Mouse (Mus musculus): ENCODE data around the gene Maml2.

Gene Maml2

DNA sequence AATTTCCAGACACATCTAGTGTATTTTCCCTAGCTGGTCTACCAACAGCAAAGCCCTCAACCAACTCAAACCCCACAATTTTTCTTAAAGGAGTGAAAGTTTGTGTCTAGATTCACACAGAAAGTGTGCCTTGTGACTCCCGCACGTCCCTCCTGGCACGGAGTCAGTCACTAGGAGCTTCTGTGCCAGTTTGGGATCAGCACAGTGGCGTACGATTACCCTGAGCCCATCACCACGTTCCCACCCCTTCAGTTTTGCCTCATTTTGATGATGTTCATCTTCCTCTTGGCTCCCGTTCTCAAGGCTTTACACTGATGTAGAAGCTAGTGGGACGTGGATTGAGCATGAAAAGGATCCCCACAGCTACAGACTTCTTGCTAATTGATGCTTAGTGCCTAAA, 314.6 kb downstream of the Maml2 start:
- DNase-seq (ENCODE audit: low spot score in 2 of 2) = no peak

DNA sequence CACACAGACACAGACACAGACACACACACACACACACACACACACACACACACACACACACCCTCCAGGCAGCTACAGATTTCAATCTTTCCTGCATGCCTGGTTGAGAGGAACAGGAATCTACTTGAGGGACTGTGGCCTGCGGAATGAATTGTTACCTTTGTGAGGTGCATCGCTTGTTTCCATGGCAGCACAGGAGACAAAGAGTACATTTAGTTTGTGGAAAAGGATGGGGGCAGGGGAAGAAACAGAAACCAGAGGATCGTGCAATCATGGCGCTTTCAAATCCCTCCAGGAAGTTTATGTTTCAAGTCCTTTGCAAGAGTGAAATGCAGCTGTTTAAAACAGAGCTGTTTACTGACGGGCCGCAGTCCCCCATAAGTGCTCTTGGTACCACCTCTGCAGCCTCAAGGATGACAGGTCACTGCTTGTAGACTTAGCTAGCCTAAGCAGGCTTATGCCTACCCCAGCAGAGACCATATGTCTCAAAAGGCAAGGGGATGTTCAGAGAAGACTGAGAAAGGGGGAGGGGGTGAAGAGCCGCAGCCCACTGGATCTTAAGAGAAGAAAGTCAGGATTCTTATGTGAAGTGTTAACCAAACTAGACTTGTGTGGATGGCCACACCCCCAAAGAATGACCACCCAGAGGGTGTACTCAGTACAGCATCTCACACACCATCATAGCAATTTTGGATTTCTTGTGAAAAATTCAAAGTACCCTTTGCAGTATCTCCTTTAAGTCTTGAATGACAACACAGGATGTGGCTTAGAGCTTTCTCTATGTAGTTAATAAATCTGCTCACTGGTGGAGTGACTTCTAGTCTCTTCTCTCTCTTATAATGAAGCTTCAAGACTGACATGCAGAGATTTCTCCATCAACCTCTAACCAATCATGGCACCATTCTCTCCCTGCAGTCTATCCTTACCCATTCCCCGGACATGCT, 315.8 kb downstream of the Maml2 start:
- no peak for DNase-seq (ENCODE audit: low spot score in 2 of 2)

DNA sequence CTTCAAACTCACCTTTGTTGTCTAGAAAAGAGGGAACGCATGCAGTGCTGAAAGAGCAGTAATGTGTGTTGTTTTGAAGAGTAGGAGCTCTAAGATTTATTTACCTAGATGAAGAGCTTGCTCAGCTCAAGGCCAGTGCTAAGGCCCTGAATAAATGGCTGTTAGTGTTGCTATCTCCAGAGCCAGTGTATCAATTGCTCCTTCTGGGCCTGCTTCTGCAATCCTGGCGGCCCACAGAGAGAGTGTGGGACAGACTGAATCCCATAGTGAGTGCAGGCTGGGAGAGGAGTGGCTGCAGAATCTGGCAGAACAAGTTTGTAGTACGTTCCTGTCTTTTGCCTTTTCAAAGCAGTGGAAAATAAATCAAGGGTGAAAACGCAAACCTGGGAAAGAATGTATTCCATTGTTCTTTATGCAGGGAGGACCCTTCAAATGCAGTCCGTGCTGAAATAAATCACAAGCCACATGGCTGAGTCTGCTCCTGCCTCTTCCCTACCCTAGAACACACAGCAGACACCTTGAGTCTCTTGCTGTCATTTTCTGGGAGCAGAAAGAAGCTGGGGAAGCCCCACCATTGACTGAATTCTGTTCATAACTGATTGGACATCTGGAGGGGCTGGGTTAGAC, 318.7 kb downstream of the Maml2 start:
- no peak for DNase-seq (ENCODE audit: low spot score in 2 of 2)

DNA sequence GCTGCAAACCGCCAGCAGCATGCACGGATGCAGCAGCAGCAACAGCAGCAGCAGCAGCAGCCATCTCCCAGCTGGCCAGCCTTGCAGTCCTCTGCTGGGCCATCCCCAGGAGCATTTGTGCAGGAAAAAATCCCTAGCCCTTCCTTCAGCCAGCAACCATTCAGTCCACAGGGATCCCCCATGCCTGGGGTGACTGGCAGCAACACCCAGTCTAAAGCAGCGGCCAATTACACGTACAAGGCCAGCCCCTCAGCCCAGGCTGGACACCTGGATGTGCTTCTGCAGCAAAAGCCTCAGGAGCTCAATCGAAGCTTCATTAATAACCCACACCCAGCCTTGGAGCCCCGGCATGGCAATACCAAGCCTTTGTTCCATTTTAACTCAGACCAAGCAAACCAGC, 323.0 kb downstream of the Maml2 start:
- DNase-seq (ENCODE audit: low spot score in 2 of 2) = no peak

DNA sequence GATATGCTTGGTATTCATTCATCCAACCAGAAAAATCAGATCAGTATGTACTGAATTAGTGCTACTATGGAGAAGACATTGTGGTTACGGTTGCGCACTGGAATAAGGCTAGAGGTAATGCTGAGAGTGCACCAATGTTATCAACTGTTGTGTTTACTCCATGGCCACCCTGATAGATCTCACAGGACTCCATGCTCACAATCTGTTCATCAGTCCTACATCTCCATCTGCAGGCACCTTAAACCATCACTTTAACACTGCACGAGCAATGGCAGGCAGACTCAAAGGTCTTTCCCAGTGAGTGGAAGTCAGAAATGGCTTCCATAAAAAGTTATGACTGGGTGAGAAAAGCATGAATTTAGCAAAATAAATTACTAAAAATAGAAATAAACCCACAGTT, 324.2 kb downstream of the Maml2 start:
- DNase-seq (ENCODE audit: low spot score in 2 of 2) = no peak

DNA sequence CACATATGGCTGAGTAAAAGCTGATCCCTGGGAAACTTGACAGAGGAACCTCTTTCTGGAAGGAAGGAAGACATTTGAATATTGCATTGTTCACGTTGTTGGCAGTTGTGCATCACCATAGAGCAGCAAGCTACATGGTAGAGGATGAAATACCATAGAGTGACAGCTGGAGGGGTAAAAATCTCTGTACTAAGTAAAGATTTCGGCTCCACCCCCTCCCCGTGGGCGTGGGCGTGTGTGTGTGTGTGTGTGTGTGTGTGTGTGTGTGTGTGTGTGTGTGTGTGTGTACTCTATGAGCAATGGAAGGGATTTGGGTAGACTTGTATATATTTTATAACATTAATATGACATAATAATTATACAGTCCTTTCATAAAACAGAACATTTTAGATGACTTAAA, 324.7 kb downstream of the Maml2 start:
- DNase-seq (ENCODE audit: low spot score in 2 of 2) = no peak

DNA sequence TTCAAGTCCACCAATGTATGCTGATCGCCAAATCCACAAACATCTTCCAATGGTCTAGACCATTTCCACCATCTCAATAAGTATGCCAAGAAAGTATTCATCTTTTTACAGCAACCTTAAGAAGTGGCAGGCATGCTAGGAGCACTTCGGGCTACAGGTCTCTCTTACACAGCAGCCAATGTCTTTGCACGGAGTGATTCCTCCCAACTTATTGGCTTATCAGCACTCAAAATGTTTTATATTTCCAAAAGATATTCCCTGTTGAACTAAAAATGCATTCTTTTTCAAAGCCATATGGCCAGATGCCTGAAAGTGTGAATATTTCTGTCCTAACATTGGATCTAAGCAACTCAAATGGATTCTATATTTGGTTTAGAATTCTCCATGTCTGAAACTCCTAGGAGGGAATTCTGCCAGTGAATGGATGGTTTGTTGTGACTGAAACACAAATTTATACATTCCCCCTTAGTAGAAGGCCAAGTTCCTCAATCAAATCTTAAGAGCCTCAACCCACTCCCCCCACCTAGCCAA, 326.2 kb downstream of the Maml2 start:
- DNase-seq (ENCODE audit: low spot score in 2 of 2) = no peak

DNA sequence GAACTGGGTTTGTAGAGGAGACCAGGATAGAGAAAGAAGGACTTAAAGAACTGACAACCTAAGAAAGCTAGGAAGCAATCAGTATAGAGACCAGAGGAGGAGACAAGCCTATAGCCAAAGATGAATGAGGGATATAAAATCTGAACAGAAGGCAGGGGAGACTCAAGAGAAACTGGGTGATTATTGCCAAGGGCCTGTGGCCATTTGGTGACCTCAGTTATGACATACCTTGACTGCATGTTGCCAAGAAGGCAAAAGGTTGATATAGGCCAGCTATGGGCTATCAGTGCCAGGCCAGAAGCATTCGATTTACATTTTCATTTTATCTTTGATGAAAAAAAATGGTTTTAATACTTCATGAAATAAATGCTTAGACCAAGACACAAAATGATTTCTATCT, 327.0 kb downstream of the Maml2 start:
- no peak for DNase-seq (ENCODE audit: low spot score in 2 of 2)

DNA sequence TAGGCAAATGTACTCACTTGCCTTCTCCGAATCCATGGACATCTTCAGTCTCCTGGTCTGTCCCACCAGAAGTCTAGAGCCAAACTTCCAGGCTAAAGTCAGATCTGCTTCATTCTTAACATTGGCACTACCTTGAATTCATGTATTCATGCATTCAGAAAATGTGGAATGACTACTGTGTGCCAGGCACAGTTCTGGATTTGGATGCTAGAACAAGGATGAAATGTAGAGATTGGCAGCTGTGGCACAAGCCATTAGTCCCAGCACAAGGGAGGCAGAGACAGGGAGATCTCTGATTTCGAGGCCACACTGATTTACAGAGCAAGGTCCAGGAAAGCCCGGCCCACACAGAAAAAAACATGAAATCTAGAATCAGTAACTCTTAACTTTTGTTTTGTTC, 327.5 kb downstream of the Maml2 start:
- no peak for DNase-seq (ENCODE audit: low spot score in 2 of 2)

DNA sequence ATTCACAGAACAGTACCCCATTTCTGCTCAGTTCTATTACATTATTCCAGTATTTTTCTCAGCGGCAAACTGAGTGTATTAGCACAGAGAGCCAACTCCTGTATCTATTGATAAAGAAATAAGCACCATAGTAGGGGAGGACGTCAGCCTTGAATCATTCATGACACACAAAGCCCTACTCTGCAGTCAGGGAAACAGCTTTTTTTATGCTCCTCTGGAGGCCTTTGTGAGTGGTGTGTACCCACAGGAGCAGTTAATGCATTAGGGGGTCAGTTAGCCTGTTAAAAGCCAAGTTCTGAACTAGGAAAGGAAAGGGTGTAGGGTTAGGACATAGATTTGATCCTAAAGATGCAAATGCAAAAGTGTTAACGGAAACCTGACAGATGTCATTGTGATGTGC, 328.7 kb downstream of the Maml2 start:
- no peak for DNase-seq (ENCODE audit: low spot score in 2 of 2)

DNA sequence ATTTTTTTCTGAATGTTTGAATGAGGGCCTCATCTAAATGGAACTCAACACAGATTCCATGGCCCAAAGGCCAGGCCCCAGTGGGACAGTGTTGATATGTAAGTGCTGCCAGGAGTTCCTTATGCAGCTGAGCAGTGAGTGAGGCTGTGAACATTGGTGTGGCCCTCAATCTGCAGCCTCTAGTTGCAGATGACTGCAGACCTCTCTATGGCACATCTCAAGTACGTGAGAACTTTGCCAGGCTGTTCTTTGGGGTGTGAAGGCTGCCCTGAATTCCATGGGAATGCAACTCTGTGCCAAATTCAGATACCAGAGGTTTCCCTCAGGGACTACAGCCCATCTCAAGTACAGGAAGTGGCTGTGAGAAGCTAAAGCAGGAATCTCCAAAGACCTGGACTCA, 335.6 kb downstream of the Maml2 start:
- no peak for DNase-seq (ENCODE audit: low spot score in 2 of 2)

DNA sequence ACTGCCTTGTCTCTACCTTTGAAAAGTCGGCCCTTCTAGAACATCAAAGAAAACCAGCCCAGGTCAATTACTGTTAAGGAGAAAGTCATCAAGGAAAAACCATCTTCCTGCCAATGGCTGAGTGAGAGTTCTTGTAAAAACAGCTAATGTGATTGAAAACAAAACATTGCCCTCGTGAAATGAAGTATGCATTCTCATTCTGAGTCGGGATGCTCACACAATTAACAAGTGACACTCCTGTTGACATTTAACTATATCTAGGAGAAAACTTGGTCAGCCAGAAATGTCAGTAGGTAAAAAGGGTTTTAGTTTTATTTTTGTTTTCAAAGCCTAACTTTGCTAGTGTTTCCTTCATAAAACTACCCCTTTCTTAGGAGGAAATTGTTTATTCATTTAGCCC, 341.9 kb downstream of the Maml2 start:
- DNase-seq (ENCODE audit: low spot score in 2 of 2) = no peak

DNA sequence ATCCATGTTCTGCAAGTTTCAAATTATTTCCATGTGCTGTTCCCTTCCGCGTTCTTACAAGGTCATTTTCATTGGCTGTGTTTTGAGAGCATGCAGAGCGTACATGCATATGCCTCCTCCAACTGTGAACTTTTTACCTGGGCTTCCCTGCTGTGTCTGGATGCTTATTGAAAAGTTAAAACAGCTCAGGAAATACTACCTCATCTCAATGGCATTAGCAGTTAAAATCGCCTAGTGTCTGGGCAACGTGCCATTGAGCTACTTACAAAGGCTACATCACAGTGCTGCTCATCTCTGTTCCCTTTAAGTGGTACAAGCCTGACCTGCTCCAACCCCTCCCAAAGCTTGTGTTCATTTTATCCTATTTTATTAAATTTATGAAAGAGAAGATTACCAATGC, 347.4 kb downstream of the Maml2 start:
- no peak for DNase-seq (ENCODE audit: low spot score in 2 of 2)

DNA sequence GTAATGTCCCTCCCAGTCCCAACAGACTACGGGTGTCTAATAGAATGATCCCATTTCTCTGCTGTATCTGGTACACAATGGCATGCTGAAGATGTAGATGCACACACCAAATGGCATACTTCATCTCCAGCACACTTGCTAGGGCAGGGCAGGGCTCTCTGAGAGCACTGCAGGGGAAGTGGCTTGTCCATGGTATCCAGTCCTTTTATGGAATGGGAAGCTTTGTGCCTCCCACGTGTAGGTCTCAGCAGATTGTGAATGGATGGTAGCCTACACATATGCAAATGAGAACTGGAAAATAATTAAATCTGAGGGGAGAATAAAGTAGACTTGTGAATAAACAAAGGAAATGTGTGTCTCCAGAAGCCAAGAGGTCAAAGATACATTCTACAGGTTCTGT, 353.3 kb downstream of the Maml2 start:
- no peak for DNase-seq (ENCODE audit: low spot score in 2 of 2)

DNA sequence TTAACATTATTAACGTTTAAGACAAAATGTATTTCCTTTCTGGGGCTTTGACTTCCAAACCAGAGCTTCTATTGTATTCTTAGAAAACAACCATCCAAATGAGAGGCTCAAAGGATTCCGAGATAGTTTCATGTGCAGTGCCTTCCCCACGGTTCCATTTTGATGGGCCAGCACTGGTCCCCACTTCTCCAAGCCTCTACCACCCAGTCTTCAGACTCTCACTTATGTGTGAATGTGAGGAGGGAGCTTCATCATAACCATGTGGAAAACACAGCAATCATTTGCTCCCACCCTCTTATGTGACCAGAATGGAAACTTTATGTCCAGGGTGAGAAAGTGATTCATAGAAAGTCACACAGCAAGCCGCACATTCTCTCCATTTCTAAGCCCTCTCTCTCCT, 354.1 kb downstream of the Maml2 start:
- no peak for DNase-seq (ENCODE audit: low spot score in 2 of 2)

DNA sequence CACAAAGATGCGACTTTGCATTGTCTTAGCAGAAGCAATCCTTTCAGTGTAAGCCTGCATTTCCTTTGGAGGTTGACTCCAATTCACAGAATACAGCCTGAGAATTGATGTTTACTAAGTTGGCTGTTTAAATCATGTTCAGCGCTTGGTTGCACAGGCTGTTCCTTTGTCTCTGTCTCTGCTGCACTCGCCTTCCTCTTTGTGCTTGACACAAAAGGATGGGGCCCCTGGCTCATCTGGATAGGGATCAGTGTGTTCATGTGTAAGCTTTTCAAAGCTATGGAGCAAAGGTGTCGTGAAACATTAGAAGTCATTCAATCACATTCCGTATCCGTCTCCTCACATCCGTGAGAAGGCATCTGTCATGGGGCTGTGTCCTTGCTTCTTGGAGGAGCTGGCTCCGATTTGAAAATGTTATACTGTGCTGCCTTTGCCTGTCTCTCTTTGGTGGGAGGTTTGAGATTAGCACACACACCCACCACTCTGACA, 354.7 kb downstream of the Maml2 start:
- no peak for DNase-seq (ENCODE audit: low spot score in 2 of 2)

DNA sequence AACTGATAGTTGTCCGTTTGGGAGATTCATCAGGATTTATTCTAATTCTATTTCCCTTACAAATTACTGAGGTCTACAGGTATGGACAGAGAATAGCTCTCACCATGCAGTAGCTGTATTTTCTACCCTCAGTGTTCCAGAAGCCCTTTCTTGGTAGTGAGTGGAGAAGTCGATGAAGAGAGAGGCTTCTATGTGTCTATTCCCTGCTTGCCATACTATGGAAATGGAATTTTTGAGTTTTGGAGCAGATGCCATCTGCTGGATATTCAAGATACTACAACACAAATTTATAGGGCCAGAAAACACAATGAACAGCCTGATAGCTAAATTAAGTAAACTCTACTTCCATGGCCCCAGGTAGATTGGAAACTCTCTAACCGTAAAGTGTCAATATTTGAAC, 355.2 kb downstream of the Maml2 start:
- DNase-seq (ENCODE audit: low spot score in 2 of 2) = no peak

DNA sequence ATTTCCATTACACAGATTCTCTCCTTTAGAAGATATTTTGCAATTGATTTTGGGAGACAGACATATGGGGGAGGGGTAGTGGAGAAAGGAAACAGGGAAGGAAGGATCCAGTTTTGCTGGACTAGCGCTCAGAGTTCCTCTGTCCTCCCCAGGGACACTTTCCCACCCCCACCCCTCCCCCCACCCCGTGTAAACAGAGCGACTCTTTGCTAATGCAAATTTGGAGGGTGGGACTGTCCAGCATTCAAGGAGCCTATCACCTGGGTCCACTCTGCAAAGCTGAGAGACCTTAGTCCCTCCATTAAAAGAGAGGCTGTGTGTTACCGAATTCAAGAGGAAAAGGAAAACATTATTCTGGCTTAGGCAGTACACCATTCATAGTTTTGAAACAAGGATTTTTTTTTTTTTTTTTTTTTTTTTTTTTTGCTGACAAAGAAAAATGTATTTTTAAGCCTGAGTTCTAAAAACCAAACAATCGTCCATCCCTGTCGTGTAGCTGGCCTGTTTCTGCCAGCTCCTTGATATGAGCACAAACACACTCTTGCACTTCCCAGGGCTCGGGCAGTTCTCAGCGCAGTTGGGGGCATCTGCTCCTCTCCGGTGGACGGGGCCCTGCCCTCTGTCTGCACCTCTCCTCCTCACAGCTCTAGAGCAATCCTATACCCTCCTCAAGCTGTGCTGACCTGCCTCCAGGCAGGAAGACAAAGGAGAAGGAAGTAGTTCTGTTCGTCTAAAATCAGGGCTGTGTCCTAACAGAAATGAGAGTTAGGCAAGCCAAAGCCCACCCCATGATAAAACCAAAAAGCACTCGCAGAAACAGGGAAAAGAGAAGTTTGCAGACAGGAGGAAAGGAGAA, 364.2 kb downstream of the Maml2 start:
- no peak for DNase-seq (ENCODE audit: low spot score in 2 of 2)

DNA sequence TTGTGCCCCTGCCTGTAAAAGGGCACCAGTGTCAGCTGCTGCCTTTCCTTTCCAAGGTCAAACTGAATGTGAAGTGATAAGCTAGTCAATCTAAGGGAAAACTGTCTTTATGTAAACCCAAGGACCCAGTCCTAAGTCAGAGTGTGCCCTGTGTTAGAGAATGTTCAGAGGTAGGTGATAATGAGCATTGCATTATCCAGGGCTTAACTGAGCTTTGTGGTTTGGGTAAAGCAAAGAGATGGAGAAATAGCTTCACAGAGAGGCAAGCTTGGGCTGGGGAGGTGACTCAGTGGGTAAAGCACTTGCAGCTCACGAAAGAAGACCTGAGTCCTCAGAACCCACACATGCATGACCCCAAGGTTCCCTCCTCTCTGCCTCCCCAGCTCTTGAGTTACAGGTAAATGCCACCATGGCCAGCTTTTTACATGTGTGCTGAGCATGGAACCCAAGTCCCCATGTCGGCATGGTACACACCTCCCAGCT, 367.8 kb downstream of the Maml2 start:
- DNase-seq (ENCODE audit: low spot score in 2 of 2) = no peak

DNA sequence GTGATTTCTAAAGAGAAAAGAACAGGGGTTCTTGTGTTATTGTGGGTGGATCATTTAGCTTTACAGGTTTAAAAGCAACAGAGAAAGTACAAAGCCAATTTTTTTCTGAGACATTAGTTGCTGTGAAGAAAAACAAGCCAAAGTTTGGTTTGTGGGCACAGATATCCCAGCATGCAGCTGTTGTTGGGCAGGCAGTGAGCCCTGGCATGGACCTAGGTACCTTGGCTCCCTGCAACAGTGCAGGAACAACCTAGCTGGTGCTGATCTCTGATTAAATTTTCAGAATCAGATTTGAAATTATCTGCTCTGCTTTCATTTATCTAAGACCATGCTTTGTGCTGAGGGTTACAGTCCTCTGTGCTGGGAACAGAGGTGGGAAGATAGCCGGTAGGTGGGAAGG, 370.2 kb downstream of the Maml2 start:
- no peak for DNase-seq (ENCODE audit: low spot score in 2 of 2)

DNA sequence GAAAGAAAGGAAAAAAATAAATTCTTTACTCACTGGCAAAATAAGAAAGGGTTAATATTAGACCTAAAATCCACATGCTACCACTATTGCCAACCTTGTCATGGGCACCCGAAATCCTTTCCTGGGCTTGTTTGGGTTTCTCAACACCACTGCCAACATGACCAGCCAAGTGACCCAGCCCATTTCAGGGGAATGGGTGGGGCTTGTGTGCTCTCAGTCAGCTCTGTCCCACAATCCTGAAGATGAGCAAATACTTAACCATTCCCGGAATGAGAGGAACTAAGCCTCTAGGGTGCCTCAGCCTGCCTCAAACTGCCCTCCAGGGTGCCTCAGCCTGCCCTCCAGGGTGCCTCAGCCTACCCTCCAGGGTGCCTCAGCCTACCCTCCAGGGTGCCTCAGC, 371.0 kb downstream of the Maml2 start:
- no peak for DNase-seq (ENCODE audit: low spot score in 2 of 2)

Measured in frontal cortex, postnatal 14 days (tissue).